Mouse (Mus musculus) ES-E14 (cell line): ENCODE measurements around the gene Crygd.
"Not testable (repeated sequence)": the region's sequence is repeated elsewhere in the genome, so short reads cannot be mapped to it uniquely, and the experiment has no call there.

ENCODE experiments used
- CHD2 ChIP-seq: IDR thresholded peaks from 2 replicates; pipeline ENCODE4 v1.6.1; 2014; ENCODE audit warnings: mild to moderate bottlenecking, low read depth, low read length, inconsistent platforms
- HCFC1 ChIP-seq: IDR thresholded peaks from 2 replicates; pipeline ENCODE4 v1.6.1; 2012; ENCODE audit warnings: low read length, inconsistent platforms, borderline replicate concordance; ENCODE audit not compliant: insufficient read depth
- MAFK ChIP-seq: IDR thresholded peaks from 2 replicates; pipeline ENCODE4 v1.6.1; 2014; ENCODE audit warnings: mild to moderate bottlenecking, low read depth, low read length, inconsistent platforms; ENCODE audit not compliant: insufficient read depth
- ZC3H11A ChIP-seq: IDR thresholded peaks from 2 replicates; pipeline ENCODE4 v1.6.1; 2012; ENCODE audit warnings: low read depth, mild to moderate bottlenecking, inconsistent platforms, low read length, borderline replicate concordance
- ZNF384 ChIP-seq: IDR thresholded peaks from 2 replicates; pipeline ENCODE4 v1.6.1; 2012; ENCODE audit warnings: low read depth, low read length, inconsistent platforms

DNA sequence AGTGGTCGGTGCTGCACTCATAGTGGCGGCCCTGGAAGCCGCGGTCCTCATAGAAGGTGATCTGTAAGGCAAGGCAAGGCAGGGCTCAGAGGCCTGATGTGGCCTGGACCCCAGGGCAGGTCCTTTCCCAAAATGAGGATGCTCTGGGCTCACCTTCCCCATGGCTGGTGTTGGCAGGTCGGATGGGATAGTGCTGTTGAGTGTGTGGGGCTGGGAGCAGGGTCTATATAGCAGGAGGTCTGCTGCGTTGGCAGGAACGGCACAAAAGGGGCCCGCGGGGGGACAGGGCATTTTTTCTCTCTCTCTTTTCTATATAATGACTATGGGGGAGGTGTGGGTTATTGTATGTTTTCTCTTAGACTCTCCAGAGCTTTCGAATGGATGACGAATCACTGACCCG is 12.3 kb downstream of the Crygd start, which contains the start of gene Cryge:
- not testable (repeated sequence) for TF ChIP-seq MAFK, CHD2, HCFC1, ZNF384, ZC3H11A
